Mouse (Mus musculus) myocyte (in vitro differentiated cells): ENCODE measurements around the gene Cacna1f.
A peak's percentile ranks its signal among the peaks of the same experiment; 100 is the strongest.

ENCODE experiments used
- CEBPB ChIP-seq: IDR thresholded peaks from 2 replicates; pipeline ENCODE4 v1.6.1; 2011; ENCODE audit warnings: mild to moderate bottlenecking, moderate library complexity; ENCODE audit not compliant: poor library complexity, insufficient read depth, severe bottlenecking
- E2F4 ChIP-seq: IDR thresholded peaks from one replicate; pipeline ENCODE4 v1.6.1; 2011; ENCODE audit warnings: mild to moderate bottlenecking, control low read depth, moderate library complexity; ENCODE audit not compliant: insufficient read depth
- MAX ChIP-seq: IDR thresholded peaks from one replicate; pipeline ENCODE4 v1.6.1; 2011; ENCODE audit warnings: low read depth, mild to moderate bottlenecking, control low read depth
- MYOD1 ChIP-seq, 3 experiments: IDR thresholded peaks; one replicate each; pipeline ENCODE4 v1.6.1; 2011; ENCODE audit warnings: control low read depth in 2 of 3, low read depth in 2 of 3, mild to moderate bottlenecking in 2 of 3, moderate library complexity in 1 of 3; ENCODE audit not compliant: insufficient read length in 2 of 3, control insufficient read depth in 1 of 3
- MYOG ChIP-seq, 3 experiments: IDR thresholded peaks; one replicate each; pipeline ENCODE4 v1.6.1; 2011; ENCODE audit warnings: control low read depth in 2 of 3, low read depth in 2 of 3, mild to moderate bottlenecking in 2 of 3; ENCODE audit not compliant: insufficient read length in 2 of 3, control insufficient read depth in 1 of 3, insufficient read depth in 1 of 3
- POLR2A ChIP-seq: IDR thresholded peaks from one replicate; pipeline ENCODE4 v1.6.1; 2011; ENCODE audit warnings: low read depth, mild to moderate bottlenecking, control low read depth, moderate library complexity; ENCODE audit not compliant: insufficient read length
- POLR2AphosphoS2 ChIP-seq: IDR thresholded peaks from one replicate; pipeline ENCODE4 v1.6.1; 2011; ENCODE audit warnings: low read depth, control low read depth; ENCODE audit not compliant: insufficient read length
- REST ChIP-seq: IDR thresholded peaks from one replicate; pipeline ENCODE4 v1.6.1; 2011; ENCODE audit warnings: mild to moderate bottlenecking, control low read depth, moderate library complexity; ENCODE audit not compliant: insufficient read depth, insufficient read length
- SRF ChIP-seq: IDR thresholded peaks from one replicate; pipeline ENCODE4 v1.6.1; 2011; ENCODE audit warnings: low read depth; ENCODE audit not compliant: control insufficient read depth, insufficient read length
- TCF12 ChIP-seq: IDR thresholded peaks from one replicate; pipeline ENCODE4 v1.6.1; 2011; ENCODE audit warnings: mild to moderate bottlenecking, control low read depth; ENCODE audit not compliant: poor library complexity, insufficient read depth, severe bottlenecking
- TCF3 ChIP-seq: IDR thresholded peaks from one replicate; pipeline ENCODE4 v1.6.1; 2011; ENCODE audit warnings: low read depth, control low read depth; ENCODE audit not compliant: insufficient read length
- USF1 ChIP-seq: IDR thresholded peaks from one replicate; pipeline ENCODE4 v1.6.1; 2011; ENCODE audit warnings: low read depth, mild to moderate bottlenecking, control low read depth, moderate library complexity

GRCm38 (mm10) chrX:7572466-7572865 is 34.4 kb upstream of the Cacna1f start:
- TF ChIP-seq POLR2A (no peak), USF1 (no peak), MAX (no peak), POLR2AphosphoS2 (peak; percentile 31), TCF12 (no peak), E2F4 (no peak), SRF (no peak), MYOD1 (IDR thresholded peaks at IDR 0.05; ENCODE audit: control insufficient read depth in 1 of 3, insufficient read length in 2 of 3, low read depth in 2 of 3) (no peak), MYOG (IDR thresholded peaks at IDR 0.05; ENCODE audit: control insufficient read depth in 1 of 3, insufficient read depth in 1 of 3, insufficient read length in 2 of 3, low read depth in 2 of 3) (no peak), REST (no peak), TCF3 (no peak), CEBPB (no peak)
